Mouse (Mus musculus) liver, adult 2 months (tissue): ENCODE measurements around the gene 4933427D14Rik.

Experiments used
- CTCF ChIP-seq: fragments of 200-500 bp; IDR thresholded peaks from 2 replicates; pipeline ENCODE4 v1.5.1; 2011; ENCODE audit warnings: low read depth, low read length, control low read depth
- POLR2A ChIP-seq: fragments of 200-500 bp; IDR thresholded peaks from 2 replicates; pipeline ENCODE4 v1.6.1; 2011; ENCODE audit warnings: low read length, control low read depth; ENCODE audit not compliant: insufficient read depth; ENCODE audit errors: extremely low read depth

DNA sequence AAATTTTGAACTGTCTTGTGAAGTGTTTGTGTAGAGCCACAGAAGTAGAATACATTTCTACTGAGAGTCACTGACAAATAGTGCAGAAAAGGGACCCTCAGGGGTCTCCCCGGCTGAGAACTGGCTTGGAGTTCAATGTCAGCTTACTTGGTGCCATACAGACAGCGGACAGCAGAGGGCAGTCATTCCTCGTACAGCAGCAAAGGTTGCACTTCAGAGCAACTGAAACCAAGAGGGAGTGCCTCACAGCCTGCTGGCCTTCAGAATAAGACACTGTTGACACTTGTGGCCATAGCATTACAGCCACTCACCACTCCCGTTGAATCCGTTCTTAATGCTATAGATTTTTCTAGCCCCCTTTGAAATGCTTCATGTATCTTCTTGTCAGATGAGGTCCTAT is 17.6 kb upstream of the 4933427D14Rik start:
- peak; percentile 95 for TF ChIP-seq CTCF
- no peak for TF ChIP-seq POLR2A
